Mouse (Mus musculus): ENCODE data around the gene 1700092M07Rik. TPM values are rescaled to one million over a fixed set of nuclear protein-coding genes. Genes with fewer than 3 reads are reported as not detected.

The 1700092M07Rik gene
- polyA plus RNA-seq, 1 experiment from 2014 or later, result 1.9 TPM

- under 1% methylated on average over 32 of the region's 32 CpGs for WGBS
- Histone ChIP-seq H3K4me2 (peak within 1 kb of the TSS; percentile 95), H3K9me3 (no peaks in the 10 kb centered on the region), H3K27ac (peak within 1 kb of the TSS; percentile 81), H3K9ac (peak within 1 kb of the TSS; percentile 87), H3K4me1 (replicated peaks) (peaks cover 22% of the 10 kb centered on the region), H3K4me3 (peak within 1 kb of the TSS; percentile 85), H3K27me3 (no peaks in the 10 kb centered on the region; the same call in 1 of the 2 replicates), H3K36me3 (peaks cover 32% of the 10 kb centered on the region)
- ATAC-seq (ENCODE audit: low FRiP score), result peak; percentile 94
Measured at GRCm38 (mm10) chr19:8735389-8736159, 4.9 kb upstream of the 1700092M07Rik start, which contains the start of gene Wdr74. TSS of gene Wdr74 (plus strand) at chr19:8735827.

GRCm38 (mm10) chr19:8736160-8736467 is 4.4 kb upstream of the 1700092M07Rik start:
- peak overlapping the region; percentile 81; the same call in 1 of the 2 replicates for H3K27ac ChIP-seq
- WGBS, result 2% methylated on average over 11 of the region's 11 CpGs
- H3K4me3 ChIP-seq, result peak overlapping the region; percentile 85
- no peaks in the 10 kb centered on the region for H3K9me3 ChIP-seq
- ATAC-seq (ENCODE audit: low FRiP score), result peak; percentile 49
- peaks cover 27% of the 10 kb centered on the region for H3K4me1 ChIP-seq (replicated peaks)
- H3K27me3 ChIP-seq, result no peaks in the 10 kb centered on the region; the same call in 1 of the 2 replicates
- peak overlapping the region; percentile 87 for H3K9ac ChIP-seq
- H3K36me3 ChIP-seq, result peaks cover 32% of the 10 kb centered on the region
- peak overlapping the region; percentile 95 for H3K4me2 ChIP-seq

GRCm38 (mm10) chr19:8738911-8739310 is 1.6 kb upstream of the 1700092M07Rik start:
- H3K4me3 ChIP-seq, result no peak overlapping the region
- no peak overlapping the region for H3K4me2 ChIP-seq
- no peak for ATAC-seq (ENCODE audit: low FRiP score)
- no peaks in the 10 kb centered on the region for H3K27me3 ChIP-seq
- H3K36me3 ChIP-seq, result peaks cover 44% of the 10 kb centered on the region
- H3K9me3 ChIP-seq, result no peaks in the 10 kb centered on the region
- WGBS, result 90% methylated on average over 7 of the region's 7 CpGs
- H3K4me1 ChIP-seq (replicated peaks), result peaks cover 41% of the 10 kb centered on the region
- no peak overlapping the region for H3K27ac ChIP-seq
- no peak overlapping the region for H3K9ac ChIP-seq

- Histone ChIP-seq H3K27ac (no peak overlapping the region), H3K4me2 (no peak overlapping the region), H3K9ac (no peak overlapping the region), H3K27me3 (no peaks in the 10 kb centered on the region), H3K36me3 (peaks cover 51% of the 10 kb centered on the region), H3K9me3 (no peaks in the 10 kb centered on the region), H3K4me1 (replicated peaks) (peaks cover 41% of the 10 kb centered on the region), H3K4me3 (no peak overlapping the region)
- WGBS, result 94% methylated on average over 6 of the region's 6 CpGs
- ATAC-seq (ENCODE audit: low FRiP score), result no peak
Measured at GRCm38 (mm10) chr19:8739646-8740045, 872 bp upstream of the 1700092M07Rik start.

- H3K4me3 ChIP-seq, result peak within 1 kb of the TSS; percentile 92
- H3K9ac ChIP-seq, result peak within 1 kb of the TSS; percentile 93
- WGBS, result under 1% methylated on average over 36 of the region's 36 CpGs
- H3K4me2 ChIP-seq, result peak within 1 kb of the TSS; percentile 98
- peaks cover 32% of the 10 kb centered on the region for H3K4me1 ChIP-seq (replicated peaks)
- H3K27me3 ChIP-seq, result no peaks in the 10 kb centered on the region
- ATAC-seq (ENCODE audit: low FRiP score), result peak; percentile 99
- no peaks in the 10 kb centered on the region for H3K9me3 ChIP-seq
- H3K27ac ChIP-seq, result peak within 1 kb of the TSS; percentile 96
- H3K36me3 ChIP-seq, result peaks cover 69% of the 10 kb centered on the region
Measured at GRCm38 (mm10) chr19:8741243-8741869, 838 bp downstream of the 1700092M07Rik start, which contains the start of gene Stx5a. TSS of gene Stx5a (plus strand) at chr19:8741413.

GRCm38 (mm10) chr19:8742176-8742575 is 1.7 kb downstream of the 1700092M07Rik start:
- Histone ChIP-seq H3K36me3 (peaks cover 76% of the 10 kb centered on the region), H3K9ac (peak overlapping the region; percentile 93), H3K4me3 (peak overlapping the region; percentile 92), H3K4me2 (peak overlapping the region; percentile 98), H3K27me3 (no peaks in the 10 kb centered on the region), H3K9me3 (no peaks in the 10 kb centered on the region), H3K4me1 (replicated peaks) (peaks cover 25% of the 10 kb centered on the region), H3K27ac (peak overlapping the region; percentile 96)
- no peak for ATAC-seq (ENCODE audit: low FRiP score)
- 21% methylated on average over 14 of the region's 14 CpGs for WGBS

GRCm38 (mm10) chr19:8745382-8745781 is 4.9 kb downstream of the 1700092M07Rik start:
- WGBS, result 94% methylated on average over 1 of the region's 1 CpGs
- H3K4me3 ChIP-seq, result no peak overlapping the region
- peaks cover 79% of the 10 kb centered on the region for H3K36me3 ChIP-seq
- no peak for ATAC-seq (ENCODE audit: low FRiP score)
- H3K4me2 ChIP-seq, result no peak overlapping the region
- no peak overlapping the region for H3K27ac ChIP-seq
- H3K27me3 ChIP-seq, result no peaks in the 10 kb centered on the region
- no peak overlapping the region for H3K9ac ChIP-seq
- peaks cover 21% of the 10 kb centered on the region for H3K4me1 ChIP-seq (replicated peaks)
- no peaks in the 10 kb centered on the region for H3K9me3 ChIP-seq

GRCm38 (mm10) chr19:8747368-8747767 is 6.8 kb downstream of the 1700092M07Rik start:
- H3K36me3 ChIP-seq, result peaks cover 95% of the 10 kb centered on the region
- H3K9ac ChIP-seq, result no peak overlapping the region
- H3K4me3 ChIP-seq, result no peak overlapping the region
- WGBS, result 66% methylated on average over 2 of the region's 2 CpGs
- H3K4me2 ChIP-seq, result no peak overlapping the region
- H3K27ac ChIP-seq, result no peak overlapping the region
- H3K4me1 ChIP-seq (replicated peaks), result peaks cover 9% of the 10 kb centered on the region
- no peaks in the 10 kb centered on the region for H3K9me3 ChIP-seq
- no peaks in the 10 kb centered on the region for H3K27me3 ChIP-seq
- no peak for ATAC-seq (ENCODE audit: low FRiP score)

GRCm38 (mm10) chr19:8755652-8756051 is 15.1 kb downstream of the 1700092M07Rik start:
- peak overlapping the region; percentile 97; the same call in 1 of the 2 replicates for H3K4me3 ChIP-seq
- ATAC-seq (ENCODE audit: low FRiP score), result no peak
- H3K9me3 ChIP-seq, result no peaks in the 10 kb centered on the region
- H3K36me3 ChIP-seq, result peaks cover 42% of the 10 kb centered on the region
- H3K27me3 ChIP-seq, result no peaks in the 10 kb centered on the region
- 83% methylated on average over 3 of the region's 3 CpGs for WGBS
- H3K27ac ChIP-seq, result no peak overlapping the region
- no peak overlapping the region for H3K9ac ChIP-seq
- H3K4me2 ChIP-seq, result peak overlapping the region; percentile 74
- peaks cover 27% of the 10 kb centered on the region for H3K4me1 ChIP-seq (replicated peaks)

GRCm38 (mm10) chr19:8756635-8757387 is 16.3 kb downstream of the 1700092M07Rik start, which contains the start of gene Nxf1:
TSS of gene Nxf1 (plus strand) at chr19:8757073.
- peak within 1 kb of the TSS; percentile 94 for H3K27ac ChIP-seq
- peak within 1 kb of the TSS; percentile 74 for H3K4me2 ChIP-seq
- ATAC-seq (ENCODE audit: low FRiP score), result peak; percentile 94
- WGBS, result under 1% methylated on average over 75 of the region's 75 CpGs
- H3K9me3 ChIP-seq, result no peaks in the 10 kb centered on the region
- no peaks in the 10 kb centered on the region for H3K27me3 ChIP-seq
- peaks cover 27% of the 10 kb centered on the region for H3K4me1 ChIP-seq (replicated peaks)
- H3K9ac ChIP-seq, result peak within 1 kb of the TSS; percentile 98
- peaks cover 32% of the 10 kb centered on the region for H3K36me3 ChIP-seq
- H3K4me3 ChIP-seq, result peak within 1 kb of the TSS; percentile 97

- Histone ChIP-seq H3K4me3 (peak overlapping the region; percentile 97), H3K9me3 (no peaks in the 10 kb centered on the region), H3K4me2 (peak overlapping the region; percentile 74), H3K27me3 (no peaks in the 10 kb centered on the region), H3K9ac (peak overlapping the region; percentile 98), H3K36me3 (peaks cover 31% of the 10 kb centered on the region), H3K4me1 (replicated peaks) (peaks cover 27% of the 10 kb centered on the region), H3K27ac (peak overlapping the region; percentile 94)
- 9% methylated on average over 14 of the region's 14 CpGs for WGBS
- no peak; the same call in 1 of the 2 replicates for ATAC-seq (ENCODE audit: low FRiP score)
Measured at GRCm38 (mm10) chr19:8757471-8757998, 17.0 kb downstream of the 1700092M07Rik start.

- H3K9ac ChIP-seq, result no peak overlapping the region
- ATAC-seq (ENCODE audit: low FRiP score), result no peak
- H3K27ac ChIP-seq, result no peak overlapping the region
- no peaks in the 10 kb centered on the region for H3K9me3 ChIP-seq
- peak overlapping the region; percentile 74; the same call in 1 of the 2 replicates for H3K4me2 ChIP-seq
- peaks cover 36% of the 10 kb centered on the region for H3K36me3 ChIP-seq
- no peak overlapping the region for H3K4me3 ChIP-seq
- 91% methylated on average over 2 of the region's 2 CpGs for WGBS
- no peaks in the 10 kb centered on the region for H3K27me3 ChIP-seq
- peaks cover 27% of the 10 kb centered on the region for H3K4me1 ChIP-seq (replicated peaks)
Measured at GRCm38 (mm10) chr19:8758899-8759298, 18.4 kb downstream of the 1700092M07Rik start.
